Mouse (Mus musculus) gonadal fat pad, adult 2 months (tissue): Measurements from ENCODE around the gene Polh. TPM values are rescaled to one million over a fixed set of nuclear protein-coding genes. Genes with fewer than 3 reads are reported as not detected.

Source experiments
- DNase-seq: peaks from one replicate; pipeline ENCODE4 v3.0.0-alpha.2; 2012; ENCODE audit warnings: low read depth
- polyA plus RNA-seq: library from polyadenylated mRNA; depleted of rRNA; stranded (reverse); fragments of >200 nt; gene quantifications from 2 replicates; pipeline ENCODE4 v1.2.3, GENCODE M21; 2012

The Polh gene
- polyA plus RNA-seq, 1 experiment, result 6.3 TPM

DNA sequence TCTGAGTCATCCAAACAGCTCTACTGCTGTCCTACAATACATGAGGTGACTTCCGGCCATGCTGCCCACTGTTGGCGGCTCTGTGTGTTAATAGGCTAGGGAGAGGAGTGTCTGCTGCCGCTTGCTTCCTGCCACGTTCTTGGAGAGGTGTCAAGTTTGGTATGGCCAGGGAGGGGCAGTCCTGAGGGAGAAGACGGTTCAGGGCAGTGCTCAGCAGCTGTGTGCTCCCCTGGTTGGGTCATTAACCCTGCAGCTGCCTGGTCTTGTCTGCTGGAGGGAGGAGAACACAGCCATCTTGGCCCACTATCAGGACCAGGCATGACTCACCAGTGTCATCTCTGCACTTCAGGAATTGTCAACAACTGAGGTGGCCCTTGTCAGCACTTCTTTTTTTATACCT is 34.1 kb downstream of the Polh start:
- DNase-seq, result no peak

DNA sequence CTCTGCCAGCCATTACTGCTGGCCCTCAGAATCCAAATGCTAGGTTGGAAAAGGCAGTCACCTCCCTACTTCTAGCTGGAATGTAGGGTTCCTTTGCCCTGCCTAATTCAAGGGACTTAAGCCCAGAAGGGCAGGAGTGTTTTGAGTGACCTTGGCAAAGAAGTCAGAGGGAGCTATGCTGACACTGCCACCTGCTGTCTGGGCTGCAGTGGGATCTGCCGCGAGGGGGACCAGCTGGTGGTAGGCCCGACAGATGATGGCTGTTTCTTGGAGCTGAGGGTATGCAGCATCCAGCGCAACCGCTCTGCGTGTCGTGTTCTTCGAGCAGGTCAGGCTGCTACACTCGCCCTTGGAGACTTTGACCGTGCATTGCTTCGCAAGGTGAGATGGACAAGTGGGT is 35.4 kb downstream of the Polh start:
- no peak for DNase-seq

DNA sequence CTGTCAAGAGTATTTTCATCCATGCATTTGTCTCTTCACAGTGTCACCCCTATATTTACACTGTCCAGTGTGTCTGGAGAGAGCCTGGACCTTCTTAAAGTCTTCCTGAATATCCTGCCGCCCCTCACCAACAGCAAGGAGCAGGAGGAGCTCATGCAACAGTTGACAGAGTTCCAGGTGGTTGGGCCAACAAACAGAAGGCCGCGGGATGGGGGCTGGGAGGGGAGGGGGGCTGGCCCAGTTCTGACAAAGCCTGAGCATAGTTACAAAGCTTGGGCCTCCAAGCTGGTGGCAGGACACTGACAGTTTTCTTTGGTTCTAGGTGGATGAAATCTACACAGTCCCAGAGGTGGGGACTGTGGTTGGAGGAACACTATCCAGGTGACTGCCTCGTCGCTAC is 36.2 kb downstream of the Polh start:
- DNase-seq, result no peak

DNA sequence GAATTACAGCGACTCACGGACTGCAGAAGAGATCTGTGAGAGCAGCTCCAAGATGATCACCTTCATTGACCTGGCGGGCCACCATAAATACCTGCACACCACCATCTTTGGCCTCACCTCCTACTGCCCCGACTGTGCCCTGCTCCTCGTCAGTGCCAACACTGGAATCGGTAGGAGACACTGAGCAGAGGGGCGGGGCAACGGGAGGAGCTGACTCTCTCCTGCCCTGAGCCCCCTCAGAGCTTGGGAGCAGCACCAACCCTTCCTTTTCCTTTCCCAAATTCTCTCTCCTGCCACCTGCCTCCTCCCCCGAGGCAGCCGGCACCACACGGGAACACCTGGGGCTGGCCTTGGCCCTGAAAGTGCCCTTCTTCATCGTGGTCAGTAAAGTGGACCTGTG is 37.0 kb downstream of the Polh start:
- DNase-seq, result no peak

DNA sequence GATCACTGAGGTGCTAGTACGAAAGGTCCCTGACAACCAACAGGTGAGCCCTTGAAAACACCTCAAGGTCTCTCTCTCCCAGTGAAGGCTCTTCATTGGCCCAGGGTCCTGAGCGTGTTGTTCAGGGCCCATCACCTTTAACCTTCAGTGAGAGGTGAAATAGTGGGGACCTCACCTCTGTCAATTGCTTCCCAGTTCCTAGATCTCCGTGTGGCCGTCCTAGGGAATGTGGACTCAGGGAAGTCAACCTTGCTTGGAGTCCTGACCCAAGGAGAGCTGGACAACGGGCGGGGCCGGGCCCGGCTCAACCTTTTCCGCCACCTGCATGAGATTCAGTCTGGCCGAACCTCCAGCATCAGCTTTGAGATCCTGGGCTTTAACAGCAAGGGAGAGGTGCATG is 37.7 kb downstream of the Polh start:
- DNase-seq, result no peak

DNA sequence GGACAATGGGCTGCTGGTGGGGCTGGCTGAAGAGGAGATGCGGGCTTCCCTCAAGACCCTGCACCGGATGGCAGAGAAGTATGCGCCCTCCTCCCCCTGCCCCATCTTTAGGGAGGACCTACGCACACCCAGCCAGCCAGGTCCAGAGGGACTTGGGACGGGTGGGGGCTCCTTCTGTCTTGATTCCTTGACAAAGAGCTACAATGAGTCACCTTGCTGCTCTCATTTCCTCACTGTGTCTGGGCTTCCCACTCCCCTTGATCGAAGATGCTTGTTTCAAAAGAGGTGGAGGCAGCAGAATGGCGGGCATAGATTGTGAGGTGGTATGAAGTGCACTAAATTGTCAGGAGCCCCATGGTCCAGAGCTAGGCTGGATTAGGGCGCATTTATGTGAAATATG is 38.1 kb downstream of the Polh start:
- no peak for DNase-seq

DNA sequence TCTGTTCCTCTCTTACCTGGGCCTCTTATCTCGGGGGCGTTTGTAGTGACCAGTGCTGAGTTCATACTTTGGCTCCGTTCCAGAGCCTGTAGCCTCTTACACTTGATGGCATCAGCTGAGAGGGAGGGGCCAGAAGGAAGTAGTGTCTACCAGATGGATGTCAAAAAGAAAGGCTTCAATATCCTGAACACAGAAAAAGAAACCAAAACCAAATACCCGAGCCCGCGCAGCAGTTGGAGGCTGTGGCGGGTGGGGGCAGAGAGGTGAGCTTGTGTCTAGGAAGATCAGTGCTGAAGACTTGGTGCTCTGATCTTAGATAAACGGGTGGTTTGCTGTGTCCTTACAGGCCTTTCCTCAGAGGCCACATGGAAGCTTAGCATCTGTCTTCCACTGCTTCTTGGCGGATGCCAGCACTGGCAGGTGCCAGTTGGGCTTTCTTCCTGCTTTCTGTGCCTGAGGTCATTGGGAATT is 39.5 kb downstream of the Polh start:
- DNase-seq, result no peak

DNA sequence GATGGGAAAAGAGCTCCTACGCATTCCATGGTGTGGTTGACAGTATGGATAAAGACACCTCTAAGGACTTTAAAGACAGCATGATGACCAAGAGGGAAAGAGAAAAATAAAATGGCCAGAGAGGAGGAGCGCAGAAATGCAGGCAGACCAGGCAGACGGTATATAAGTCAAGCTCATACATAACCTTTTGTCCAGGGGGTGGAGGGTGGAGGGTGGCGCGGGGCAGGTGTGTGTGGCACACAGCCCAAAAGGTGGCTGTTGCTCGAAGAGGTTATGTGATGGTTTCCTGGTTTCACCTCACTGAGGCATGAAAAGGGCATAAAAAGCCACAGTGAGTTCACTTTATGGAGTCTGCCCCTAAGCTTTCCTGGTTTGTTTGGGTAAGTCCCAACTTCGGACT is 39.9 kb downstream of the Polh start:
- DNase-seq, result no peak

DNA sequence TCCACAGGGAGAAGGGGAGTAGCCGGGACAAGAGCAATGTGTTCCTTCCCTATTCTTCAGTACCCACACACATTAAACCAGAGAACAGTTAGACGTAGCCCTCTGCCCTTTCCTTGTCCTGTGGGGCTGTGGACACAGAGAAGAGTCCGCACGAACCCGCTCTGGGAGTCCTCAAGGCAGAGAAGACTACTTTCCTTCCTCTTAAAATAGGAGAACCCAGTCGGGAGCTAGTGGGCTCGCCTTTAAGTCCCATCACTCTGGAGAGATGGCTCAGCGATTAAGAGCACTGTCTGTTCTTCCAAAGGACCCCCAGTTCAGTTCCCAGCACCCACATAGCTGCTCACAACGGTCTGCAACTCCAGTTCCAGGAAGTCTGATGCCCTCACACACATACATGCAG is 40.7 kb downstream of the Polh start:
- no peak for DNase-seq

DNA sequence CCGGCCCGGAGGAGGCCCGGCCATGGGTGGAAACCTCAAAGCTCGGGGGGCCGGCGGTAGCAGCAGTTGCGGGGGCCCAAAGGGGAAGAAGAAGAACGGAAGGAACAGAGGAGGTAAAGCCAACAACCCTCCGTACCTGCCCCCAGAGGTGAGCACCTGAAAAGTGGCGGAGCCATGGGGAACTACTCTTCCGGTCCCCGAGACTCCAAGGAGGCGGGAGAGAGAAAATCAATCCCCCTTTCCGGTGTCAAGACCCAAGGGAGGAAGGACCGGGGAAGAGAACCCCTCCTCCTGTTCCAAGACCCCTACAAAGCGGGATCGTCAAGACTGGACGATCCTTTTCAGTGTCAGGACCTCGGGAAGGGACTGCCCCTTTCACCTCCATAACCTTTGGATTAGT is 41.3 kb downstream of the Polh start:
- no peak for DNase-seq

DNA sequence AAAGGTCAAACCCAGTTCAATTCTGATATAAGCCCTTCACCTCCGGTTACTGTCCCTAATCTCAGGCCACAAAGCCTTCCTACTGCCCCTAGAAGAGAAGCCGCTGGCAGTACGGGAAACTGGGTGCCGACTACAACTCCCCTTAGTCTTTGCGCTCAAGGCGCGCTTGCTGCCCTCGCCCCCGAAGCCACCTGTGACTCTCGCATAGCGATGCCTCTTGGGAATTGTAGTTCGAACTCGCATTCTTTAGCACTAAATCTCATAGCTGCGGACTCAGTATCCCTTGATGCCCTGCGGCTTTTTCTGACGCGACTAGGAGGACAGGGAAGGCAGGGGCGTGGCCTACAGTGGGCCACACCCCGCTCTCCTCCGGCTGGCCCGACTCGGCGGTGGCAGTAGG is 41.8 kb downstream of the Polh start, which contains the start of gene Gtpbp2:
Gene Gtpbp2, plus strand, starts transcription at position 347 of the 400 bp plus-strand sequence.
- DNase-seq, result peak; percentile 97

DNA sequence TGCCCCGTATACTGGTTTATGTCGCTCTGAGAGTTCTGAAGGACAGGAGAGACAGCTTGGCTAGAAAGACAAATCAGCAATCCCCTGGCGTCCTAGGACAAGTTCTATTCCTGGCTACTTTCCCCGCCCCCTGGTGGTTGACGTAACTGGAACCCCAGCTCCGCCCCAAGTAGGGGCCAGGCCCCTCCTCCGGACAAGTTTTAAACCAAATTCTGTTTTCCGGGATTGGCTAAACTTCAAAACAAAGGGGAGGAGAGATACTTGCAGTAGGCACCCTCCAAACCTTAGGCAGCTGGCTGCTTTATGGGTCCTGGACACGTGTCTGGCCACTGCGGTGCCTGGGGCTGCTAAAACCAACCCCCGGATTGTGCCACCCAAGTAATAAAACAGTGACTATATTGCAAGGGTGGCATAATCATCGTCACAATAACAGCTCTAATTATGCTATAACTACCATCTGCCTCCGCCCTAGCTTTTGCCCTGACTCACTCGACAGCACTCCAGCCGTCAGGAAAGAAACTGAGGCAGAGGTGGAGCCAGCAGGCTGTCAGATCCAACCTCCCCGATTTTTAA is 42.3 kb downstream of the Polh start:
- DNase-seq, result peak; percentile 70

DNA sequence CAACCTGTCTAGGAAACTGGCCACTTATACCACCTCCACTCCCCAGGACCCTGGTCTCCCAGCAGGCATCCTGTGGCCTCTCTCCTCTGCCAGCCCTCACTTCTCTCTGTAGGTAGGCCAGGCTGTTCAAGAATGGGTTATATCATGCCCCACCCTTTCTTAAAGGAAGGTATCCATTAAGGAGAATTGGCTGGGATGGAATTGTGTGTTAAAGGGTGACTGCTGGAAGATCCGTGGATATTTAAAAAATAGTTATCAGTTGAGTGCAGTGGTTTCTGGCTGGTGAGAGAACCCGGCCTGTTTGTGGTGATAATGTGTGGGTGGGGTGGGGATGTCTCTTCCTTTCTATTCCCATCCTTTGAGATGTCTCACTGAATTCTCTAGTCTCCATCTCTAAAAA is 43.2 kb downstream of the Polh start:
- no peak for DNase-seq

DNA sequence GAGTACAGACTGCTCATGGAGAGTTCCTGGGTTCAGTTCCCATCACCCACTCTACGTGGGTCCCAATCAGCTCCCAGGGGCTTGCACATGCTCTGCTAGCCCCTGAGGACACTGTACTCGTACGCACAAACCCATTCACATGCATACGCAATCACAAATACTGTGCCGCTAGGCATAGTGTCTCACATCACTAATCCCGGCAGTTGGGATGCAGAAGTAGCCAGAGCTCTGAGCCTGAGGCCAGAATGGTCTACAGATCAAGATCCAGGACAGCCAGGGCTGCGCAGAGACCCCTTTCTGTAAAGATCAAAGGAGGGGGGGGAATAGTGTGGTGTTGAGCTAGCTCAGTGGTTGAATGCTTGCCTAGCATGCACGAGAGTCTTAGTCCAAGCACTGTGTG is 45.3 kb downstream of the Polh start:
- DNase-seq, result no peak

DNA sequence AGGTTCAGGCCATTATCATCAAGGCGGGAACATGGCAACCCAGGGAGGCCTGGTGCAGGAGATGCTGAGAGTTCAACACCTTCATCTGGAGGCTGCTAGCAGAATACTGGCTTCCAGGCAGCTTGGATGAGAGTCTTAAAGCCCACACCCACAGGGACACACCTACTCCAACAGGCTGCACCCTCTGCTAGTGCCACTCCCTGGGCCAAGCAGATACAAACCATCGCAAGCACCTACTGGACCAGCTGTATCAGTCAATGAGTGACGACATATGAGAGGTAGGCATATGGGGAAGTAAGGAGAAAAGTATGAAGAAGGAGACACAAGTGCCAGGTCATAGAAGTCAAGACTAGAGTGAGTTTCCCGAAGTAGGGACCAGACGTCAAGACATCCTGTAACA is 45.8 kb downstream of the Polh start:
- DNase-seq, result no peak

DNA sequence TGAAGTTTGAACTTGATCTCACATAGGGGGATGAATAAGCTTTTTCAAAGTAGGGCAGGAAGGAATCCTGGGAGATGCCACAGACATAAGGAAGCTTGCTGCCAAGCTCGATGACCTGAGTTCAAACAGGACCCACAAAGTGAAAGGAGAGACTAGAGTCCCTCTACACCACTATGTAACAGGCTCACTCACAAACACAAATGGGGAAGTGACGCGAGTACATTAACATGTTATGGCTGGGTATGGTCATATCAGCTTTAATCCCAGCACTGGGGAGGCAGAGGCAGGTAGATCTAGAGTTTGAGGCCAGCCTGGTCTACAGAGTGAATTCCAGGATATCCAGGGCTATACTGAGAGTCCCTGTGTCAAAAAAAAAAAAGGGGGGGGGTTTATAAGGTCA is 48.1 kb downstream of the Polh start:
- DNase-seq, result no peak

DNA sequence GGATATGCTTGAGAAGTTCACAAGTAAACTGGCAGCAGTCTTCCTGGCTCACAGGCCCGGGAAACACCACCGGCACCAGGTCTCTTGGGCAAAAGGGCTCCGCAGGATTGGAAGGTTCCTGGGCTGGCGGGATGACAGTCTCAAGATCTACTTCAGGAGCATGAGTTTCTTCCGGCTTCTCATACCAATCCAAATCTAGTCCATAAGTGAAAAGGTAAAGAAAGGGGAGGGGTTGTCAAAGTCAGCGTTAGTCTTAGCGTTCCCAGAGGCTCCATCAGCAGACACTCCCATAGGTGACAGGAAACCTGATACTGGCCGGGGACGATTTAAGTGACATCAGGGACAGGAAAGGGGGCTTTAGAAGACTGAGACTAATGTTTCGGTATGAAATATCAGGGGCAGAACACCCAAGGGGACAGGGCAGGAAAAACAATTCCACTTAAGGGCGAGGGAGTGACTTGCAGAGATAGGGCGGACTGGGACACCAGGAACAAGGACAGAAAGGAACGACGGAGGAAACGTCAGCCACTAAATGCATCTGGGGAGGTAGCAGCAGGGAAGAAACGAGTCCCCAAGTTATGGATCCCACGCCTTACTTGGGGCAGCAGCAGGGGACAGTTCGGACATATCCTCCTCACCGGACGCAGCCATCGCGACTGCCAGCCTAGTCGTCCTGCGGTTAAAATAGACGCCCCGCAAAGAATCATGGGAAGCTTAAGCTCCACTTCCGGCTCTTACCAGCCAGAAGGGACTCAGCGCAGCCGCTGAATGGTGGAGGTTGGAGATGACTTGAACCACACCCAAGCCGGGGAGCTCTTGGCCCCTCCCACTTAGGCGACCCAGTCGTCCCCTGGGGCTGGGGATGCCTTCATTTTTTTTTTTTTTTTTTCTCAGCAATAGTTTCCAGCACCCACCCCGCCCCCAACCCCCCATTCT is 49.3 kb downstream of the Polh start, which contains the start of gene Mad2l1bp:
Gene Mad2l1bp, minus strand, starts transcription at position 707 of the 936 bp plus-strand sequence.
- no peak for DNase-seq

DNA sequence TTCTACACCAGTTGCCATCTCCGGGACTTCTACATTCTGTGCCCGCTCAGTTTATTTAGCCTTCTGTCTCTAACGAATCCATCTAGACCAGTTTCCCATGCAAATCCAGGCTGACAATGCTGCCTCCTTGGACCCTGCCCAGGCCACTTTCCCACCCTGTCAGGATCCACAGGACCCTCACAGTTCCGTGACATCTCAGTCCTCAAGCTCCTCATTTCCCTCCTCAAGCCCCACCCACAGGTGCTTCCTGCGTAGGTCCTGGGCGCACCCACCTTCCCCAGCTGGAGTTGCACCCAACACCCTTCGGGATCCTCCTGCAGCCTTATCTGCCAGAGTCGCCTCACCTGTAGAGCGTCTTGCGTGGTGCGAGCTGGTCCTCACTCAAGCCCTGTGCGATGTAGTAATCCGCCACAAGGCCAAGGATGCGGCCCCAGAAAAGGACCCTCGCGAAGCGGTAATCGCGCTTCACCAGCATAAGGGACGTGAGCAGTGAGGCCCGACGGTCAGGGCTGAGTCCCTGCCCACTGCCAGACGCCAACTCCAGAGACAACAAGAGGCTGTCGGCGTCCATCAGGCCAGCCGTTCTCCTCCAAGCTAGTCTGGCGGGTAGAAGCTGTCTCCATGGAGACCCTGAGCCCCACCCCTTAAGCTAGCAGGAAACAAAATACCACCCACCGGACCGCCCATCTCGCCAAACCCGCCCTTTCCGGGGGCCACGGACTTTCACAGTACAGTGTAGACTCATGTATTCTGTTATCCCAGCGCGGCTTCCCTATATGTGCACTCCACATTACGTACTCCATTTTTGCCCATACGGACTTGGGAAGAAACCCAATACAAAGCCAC is 58.6 kb downstream of the Polh start, which contains the start of gene Rsph9:
Gene Rsph9, minus strand, starts transcription at position 639 of the 846 bp plus-strand sequence.
- DNase-seq, result no peak

DNA sequence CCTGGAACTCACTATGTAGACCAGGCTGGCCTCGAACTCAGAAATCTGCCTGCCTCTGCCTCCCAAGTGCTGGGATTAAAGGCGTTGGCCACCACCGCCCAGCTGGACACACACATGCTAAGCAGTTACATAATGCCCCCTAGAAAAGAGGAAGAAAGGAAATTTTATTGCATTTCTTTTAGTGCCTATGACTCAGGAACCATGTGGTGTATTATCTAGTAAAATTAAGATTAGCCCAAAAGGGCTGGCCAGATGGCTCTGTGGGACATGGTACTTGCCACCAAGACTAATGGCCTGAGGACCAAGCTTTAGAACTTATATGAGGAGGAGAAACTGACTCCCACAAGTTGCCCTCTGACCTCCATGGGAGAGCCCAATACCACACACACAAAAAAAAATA is 62.6 kb downstream of the Polh start:
- DNase-seq, result no peak

DNA sequence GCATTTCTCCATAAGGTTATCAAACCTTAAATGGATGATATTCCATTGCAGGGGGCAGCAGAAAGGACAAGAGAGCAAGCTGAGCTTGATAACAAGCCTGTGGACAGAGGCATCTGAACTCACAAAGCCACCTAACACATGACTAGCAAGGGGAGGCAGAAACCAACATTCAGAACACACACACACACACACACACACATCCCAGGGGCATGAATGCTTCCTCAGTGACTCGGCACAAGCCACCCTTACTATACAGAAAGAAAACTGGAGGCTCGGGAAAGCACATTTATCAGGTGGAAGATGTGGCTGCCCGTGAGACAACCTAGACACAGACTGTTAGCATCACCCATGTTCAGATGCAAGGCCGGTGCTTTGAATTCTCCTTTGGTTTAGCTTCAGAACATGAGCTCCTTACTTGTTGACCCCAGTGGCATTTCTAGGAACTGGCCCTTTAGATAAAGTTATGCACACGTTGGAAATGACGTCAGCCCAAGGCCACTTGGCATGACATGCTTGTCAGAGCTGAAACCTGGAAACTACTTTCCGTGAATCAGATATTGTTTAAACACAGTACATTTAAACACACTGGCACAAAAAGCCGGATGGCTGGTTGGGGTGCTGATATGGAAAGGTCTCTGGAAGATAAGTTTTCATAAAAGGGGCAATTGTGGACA is 63.7 kb downstream of the Polh start:
- no peak for DNase-seq

DNA sequence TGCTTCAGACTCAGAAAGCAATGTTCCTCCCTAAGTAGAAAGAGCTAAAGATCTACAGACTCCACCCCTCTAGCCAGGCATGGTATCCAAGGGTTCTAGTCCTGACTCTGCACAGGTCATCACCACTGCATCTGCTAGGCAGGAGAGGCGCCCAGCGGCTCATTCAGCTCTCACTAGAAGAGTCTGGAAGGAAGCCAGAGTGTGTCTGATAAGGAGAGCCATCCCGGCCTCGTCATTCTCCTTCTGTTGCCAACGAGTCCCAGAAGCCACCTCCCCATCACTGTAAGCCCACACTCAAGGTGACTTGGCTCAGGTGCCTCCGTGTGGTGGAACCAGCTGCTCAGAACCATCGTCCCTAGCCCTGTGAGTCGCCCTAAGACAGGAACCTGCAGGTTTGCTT is 69.6 kb downstream of the Polh start:
- DNase-seq, result no peak
